Mouse (Mus musculus) heart, adult 8-10 months (tissue): ENCODE measurements around the gene Ifna16. TPM values are rescaled to one million over a fixed set of nuclear protein-coding genes. Genes with fewer than 3 reads are reported as not detected.
A peak's percentile ranks its signal among the peaks of the same experiment; 100 is the strongest.

Source experiments
- DNase-seq: peaks from one replicate; pipeline ENCODE4 v3.0.0; 2022; ENCODE audit warnings: low spot score
- total RNA-seq, 4 experiments: library from RNA; stranded (reverse); gene quantifications; 2 replicates each; pipeline ENCODE4 v1.2.4; 2022

Ifna16 gene
- not detected for total RNA-seq

- DNase-seq, result no peak
These were observed at the start of gene Ifna16 for GRCm38 (mm10) chr4:88676824-88677223. TSS of gene Ifna16 (minus strand) at chr4:88676924.

DNA sequence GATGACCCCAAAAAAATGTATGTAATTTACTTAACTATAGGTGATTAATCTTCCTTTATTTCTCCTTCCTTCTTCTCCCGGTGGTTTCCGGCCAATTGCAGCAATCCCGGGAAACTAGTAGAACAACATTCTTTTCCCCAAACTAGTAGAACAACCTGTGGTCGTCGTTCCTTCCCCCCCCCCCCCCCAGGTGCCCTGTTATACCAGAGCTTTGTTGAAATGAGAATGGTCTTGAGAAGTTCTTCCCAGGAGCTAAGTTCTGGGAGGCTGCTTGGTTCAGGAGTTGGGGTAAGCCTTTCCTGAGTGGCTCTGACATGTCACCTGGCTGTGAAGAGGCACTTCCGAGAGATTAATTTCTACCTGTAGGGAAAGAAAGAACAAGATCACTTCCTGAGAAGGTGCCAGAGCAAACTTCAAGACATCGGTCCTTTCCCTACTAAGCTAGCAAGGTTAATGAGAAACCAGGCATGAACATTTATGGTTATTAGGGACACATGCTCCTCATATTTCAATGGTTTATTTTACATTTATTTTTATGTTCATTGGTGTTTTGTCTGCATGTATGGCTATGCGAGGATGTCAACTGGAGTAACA, 46.9 kb upstream of the Ifna16 start:
- DNase-seq, result no peak

- DNase-seq, result peak; percentile 90
These were observed 45.3 kb upstream of the Ifna16 start, which contains the start of the genes Gm26566 and Klhl9 for GRCm38 (mm10) chr4:88721791-88722721. TSS of gene Gm26566 (plus strand) at chr4:88721805. TSS of gene Klhl9 (minus strand) at chr4:88722465.

DNA sequence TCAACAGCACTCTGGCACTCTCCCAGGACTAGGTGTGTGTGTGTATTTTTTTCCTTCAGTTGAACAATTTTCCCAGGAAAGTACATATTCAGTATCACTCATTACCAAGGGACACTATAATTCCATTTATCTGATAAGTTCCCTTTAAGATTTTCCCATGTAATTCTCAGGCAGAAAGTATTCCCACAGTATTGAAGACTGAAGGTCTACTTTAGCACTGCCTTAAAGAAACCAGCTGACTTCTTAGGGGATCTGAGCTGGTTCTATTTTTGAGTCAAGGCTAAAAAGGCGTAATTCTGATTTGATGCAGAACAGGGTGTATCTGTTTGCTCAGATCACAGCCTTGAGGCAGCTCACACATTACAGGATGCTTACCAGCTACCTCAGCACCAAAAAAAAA, 42.0 kb upstream of the Ifna16 start:
- no peak for DNase-seq

- no peak for DNase-seq
These were observed 38.3 kb upstream of the Ifna16 start for GRCm38 (mm10) chr4:88715059-88715458.

GRCm38 (mm10) chr4:88714281-88714680, 37.6 kb upstream of the Ifna16 start:
- DNase-seq, result no peak

GRCm38 (mm10) chr4:88707128-88707826, 30.6 kb upstream of the Ifna16 start:
- DNase-seq, result no peak

DNA sequence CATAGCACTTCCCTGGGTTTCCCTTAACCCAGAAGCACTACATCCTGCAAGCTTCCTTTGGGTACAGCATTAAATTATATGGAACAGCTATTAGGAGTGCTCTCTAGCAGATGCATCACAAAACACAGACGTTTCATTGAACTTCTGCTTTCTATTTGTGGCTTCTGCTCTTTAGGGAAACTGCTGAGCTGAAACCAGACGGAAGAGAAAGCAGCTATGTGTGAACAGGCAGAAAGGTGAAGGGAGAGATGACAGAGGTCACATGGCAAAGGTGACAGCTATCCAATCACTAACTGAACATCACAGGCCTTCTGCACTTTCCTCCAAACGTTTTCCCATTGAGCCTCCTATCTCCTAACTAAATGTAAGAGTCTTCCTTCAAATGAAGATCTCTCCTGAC, 29.2 kb upstream of the Ifna16 start:
- no peak for DNase-seq

GRCm38 (mm10) chr4:88699301-88699700, 22.6 kb upstream of the Ifna16 start:
- DNase-seq, result no peak

- DNase-seq, result no peak
These were observed 22.1 kb upstream of the Ifna16 start for GRCm38 (mm10) chr4:88698781-88699180.

- DNase-seq, result no peak
These were observed 21.0 kb upstream of the Ifna16 start for GRCm38 (mm10) chr4:88697753-88698152.

DNA sequence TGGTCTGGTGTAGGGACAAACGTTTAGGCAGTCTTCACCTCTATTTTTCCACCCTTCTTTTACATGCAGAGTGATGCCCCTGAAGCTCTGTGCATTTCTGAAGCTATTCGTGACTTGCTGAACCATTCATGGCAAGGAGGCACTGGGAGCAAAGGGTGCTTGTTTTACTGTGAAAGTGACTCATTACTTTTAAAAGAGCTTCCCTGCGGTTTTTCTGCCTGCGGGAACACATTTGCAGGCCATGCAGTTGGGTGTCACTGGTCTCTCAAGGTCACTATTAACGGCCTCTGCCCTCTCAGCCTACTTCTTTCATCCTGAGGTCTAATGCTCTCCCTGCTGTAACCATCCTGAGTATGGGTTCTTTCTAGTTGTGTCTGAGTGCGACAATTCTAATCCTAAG, 20.4 kb upstream of the Ifna16 start:
- no peak for DNase-seq

DNA sequence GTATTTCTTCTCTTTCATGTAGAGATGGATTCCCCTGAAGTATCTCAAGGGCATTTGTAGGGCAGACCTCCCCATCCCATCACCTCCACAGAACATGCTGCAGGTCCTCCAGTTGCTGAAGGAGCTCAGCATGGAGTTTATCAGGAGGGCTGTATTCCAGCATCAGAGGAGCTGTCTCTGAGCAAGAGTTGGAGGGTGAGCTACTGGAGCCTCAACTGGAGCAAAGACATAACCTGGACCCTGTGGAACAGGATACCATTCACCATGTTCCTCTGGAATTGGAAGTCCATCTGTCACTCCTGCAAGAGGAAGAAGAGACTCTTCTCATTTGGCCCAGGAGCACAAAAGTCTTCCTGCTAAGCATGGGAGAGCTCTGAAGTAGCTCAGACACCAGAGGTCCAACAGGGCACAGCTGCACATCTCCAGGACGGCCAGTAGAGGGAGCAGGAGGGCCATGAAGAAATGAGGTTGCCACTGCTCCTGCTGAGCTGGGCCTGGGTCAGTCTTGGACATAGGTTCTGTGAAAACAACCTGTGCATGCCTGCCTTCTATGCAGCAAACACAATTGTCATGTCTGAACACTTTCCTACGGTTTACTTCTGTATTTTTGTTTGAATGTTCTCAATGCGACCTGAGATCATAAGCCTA, 19.6 kb upstream of the Ifna16 start:
- peak; percentile 74 for DNase-seq

DNA sequence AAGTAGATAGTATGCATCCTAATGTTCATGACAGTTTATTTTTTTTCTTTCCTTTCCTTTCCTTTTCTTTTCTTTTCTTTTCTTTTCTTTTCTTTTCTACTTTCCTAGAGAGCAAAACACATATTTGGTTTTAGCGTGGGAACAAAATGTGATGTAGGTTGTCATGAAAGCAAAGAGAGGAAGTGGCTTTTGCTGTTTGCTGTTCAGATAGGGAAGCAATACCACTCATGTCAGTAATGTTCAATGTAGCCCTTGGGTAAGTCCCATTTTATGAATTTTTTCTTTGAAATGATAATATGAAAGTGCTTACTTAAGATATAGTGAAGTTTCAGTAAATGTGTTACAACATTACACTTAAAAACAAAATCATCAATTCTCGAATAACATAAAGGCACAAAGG, 16.7 kb upstream of the Ifna16 start:
- DNase-seq, result no peak

DNA sequence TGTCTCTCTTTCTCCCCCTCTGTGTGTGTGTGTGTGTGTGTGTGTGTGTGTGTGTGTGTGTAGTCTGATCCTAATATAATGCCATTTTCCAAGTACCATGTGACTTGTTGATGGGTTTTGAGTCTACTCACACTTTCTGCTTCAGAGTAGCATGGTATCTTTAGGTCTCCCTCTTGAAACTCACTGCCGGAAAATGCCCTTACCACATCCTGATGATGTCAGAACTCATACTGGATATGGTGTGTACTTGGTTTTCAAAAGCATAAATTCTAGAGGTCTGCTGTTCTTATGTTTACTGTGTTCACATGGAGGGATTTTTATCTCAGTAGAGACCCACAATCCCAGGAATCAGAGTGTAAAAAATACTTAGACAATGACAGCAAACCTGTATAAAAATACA, 15.8 kb upstream of the Ifna16 start:
- DNase-seq, result no peak

- no peak for DNase-seq
These were observed 14.5 kb upstream of the Ifna16 start, which contains the start of gene Ifnab for GRCm38 (mm10) chr4:88691259-88691658. TSS of gene Ifnab (minus strand) at chr4:88691359.

DNA sequence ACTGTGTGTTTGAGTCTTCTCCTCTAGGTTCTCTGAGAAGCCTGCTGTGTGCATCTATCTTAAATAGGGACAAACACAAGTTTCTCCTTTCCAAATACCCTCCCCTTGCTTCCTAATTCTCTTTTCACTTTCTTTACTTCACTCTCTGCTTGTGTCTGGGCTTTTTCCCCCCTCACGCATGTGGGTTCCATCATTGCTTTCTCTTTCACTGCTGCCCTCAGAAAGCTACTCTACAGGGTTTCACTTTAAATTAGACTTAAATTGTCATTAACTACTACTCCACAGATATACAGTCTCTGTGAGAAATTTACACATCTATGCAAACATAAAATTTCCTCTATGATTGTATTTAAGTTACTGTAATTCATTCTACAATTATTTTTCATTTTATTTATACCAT, 7.1 kb upstream of the Ifna16 start, which contains the start of gene Ifna2:
Gene Ifna2, minus strand, starts transcription at position 101 of the 400 bp plus-strand sequence.
- DNase-seq, result no peak

- no peak for DNase-seq
These were observed 4.6 kb upstream of the Ifna16 start for GRCm38 (mm10) chr4:88681353-88681752.

DNA sequence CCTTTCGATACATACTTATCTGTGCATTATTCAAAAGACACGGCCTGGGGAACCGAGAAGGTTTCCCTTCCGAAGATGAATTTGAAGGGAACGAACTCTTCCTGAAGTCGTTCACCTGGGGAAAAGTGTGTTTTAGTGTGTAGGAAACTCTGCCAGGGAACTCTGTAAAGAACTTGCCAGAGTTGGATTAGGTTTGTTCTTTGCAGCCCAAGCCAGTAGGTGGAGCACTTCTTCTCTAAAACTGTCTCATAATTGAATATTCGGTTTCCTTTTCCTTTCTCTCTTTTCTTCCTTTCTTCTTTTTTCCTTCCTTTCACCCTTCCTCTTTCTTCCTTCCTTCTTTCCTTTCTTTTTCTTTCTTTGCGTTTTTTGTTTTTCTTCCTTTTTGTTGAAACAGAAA, 3.6 kb upstream of the Ifna16 start:
- DNase-seq, result no peak

DNA sequence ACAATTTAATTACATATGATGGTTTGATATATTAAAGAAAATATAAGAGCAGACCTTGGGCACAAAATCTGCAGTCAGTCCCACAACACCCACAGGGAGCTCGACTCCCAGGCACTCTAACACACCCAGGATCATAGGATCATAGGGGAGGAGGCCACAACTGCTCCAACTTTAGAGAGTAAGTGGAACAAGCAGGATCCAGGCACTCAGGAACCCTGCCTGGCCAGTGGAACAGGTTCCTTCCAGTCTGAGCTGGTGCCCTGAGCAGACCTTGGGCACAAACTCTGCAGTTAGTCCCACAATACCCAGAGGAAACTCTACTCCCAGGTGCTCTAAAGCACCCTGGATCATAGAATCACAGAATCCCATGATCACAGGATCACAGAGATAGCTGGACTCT, 21.3 kb downstream of the Ifna16 start:
- DNase-seq, result no peak

- DNase-seq, result no peak
These were observed 23.1 kb downstream of the Ifna16 start for GRCm38 (mm10) chr4:88653644-88654043.

GRCm38 (mm10) chr4:88644359-88644758, 32.4 kb downstream of the Ifna16 start, which contains the start of gene Ifna13:
TSS of gene Ifna13 (minus strand) at chr4:88644459.
- no peak for DNase-seq
